Mouse (Mus musculus) forebrain, embryonic 10.5 days (tissue): ENCODE results near the gene Nupl2. TPM values are rescaled to one million over a fixed set of nuclear protein-coding genes. Genes with fewer than 3 reads are reported as not detected.

ENCODE experiments used
- DNase-seq: peaks from one replicate; pipeline ENCODE4 v3.0.0-alpha.2; 2017; ENCODE audit warnings: low spot score; ENCODE audit errors: extremely low spot score
- H3K27ac ChIP-seq: fragments of 300-500 bp; sonication (generic); 2 replicates; pipeline ENCODE4 v1.5.1; 2016; ENCODE audit warnings: mild to moderate bottlenecking
- H3K27me3 ChIP-seq: fragments of 300-500 bp; sonication (generic); 2 replicates; pipeline ENCODE4 v1.6.1; 2016; ENCODE audit warnings: mild to moderate bottlenecking; ENCODE audit not compliant: poor library complexity, severe bottlenecking
- H3K36me3 ChIP-seq: fragments of 300-500 bp; sonication (generic); replicated peaks from 2 replicates; pipeline ENCODE4 v1.6.1; 2016; ENCODE audit warnings: mild to moderate bottlenecking, moderate library complexity
- H3K4me1 ChIP-seq: fragments of 300-500 bp; sonication (generic); 2 replicates; pipeline ENCODE4 v1.6.1; 2016
- H3K4me3 ChIP-seq: fragments of 300-500 bp; sonication (generic); 2 replicates; pipeline ENCODE4 v1.5.1; 2016; ENCODE audit warnings: mild to moderate bottlenecking, moderate library complexity
- H3K9me3 ChIP-seq: fragments of 300-500 bp; sonication (generic); 2 replicates; pipeline ENCODE4 v1.6.1; 2016; ENCODE audit warnings: mild to moderate bottlenecking, moderate library complexity
- WGBS: fragments of 180-500 bp; shearing (Covaris S2); methylation state at CpG from one replicate; pipeline ENCODE4 v1.1.7; 2016; 5-methylcytosine and 5-hydroxymethylcytosine counted together
- polyA plus RNA-seq: library from polyadenylated mRNA; unstranded; fragments of >200 nt; fragmentation: Nextera tagmentation; extraction: Ambion mirVana; gene quantifications from 2 replicates; pipeline ENCODE4 v1.2.1, GENCODE M21; 2016

The Nupl2 gene
- 19.5 and 21.4 TPM in 2 replicates for polyA plus RNA-seq

- WGBS = under 1% methylated on average over 52 of the region's 52 CpGs
These were observed at the start of gene Nupl2 for GRCm38 (mm10) chr5:24164789-24165445. Nupl2 (plus strand) TSS chr5:24164963.

DNA sequence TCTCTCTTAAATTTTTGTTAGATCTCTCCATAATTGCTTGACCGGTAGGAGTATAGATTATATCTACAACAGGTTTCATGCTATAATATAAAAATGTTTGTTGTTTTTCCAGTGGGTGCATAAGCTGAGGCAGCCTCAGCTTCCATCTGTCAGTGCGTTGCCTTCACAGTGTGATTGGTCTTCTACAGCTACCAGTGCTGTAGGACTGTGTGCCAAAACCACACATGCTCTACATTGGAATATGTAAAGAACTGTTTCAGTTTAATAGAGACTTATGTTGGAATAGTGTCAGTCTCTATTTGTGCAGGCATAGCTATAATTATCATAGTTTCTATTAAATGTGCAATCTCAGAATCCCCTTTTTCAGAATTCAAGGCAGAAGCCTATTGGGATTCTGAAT, 42.5 kb upstream of the Nupl2 start:
- no peak for DNase-seq
- peaks cover 34% of the 10 kb centered on the region for H3K36me3 ChIP-seq
- 98% methylated on average over 2 of the region's 2 CpGs for WGBS

More at GRCm38 (mm10) chr5:24164789-24165445, at the start of gene Nupl2:
- Histone ChIP-seq H3K9me3 (no peaks in the 10 kb centered on the region), H3K27ac (peak within 1 kb of the TSS; percentile 94), H3K4me3 (peak within 1 kb of the TSS; percentile 91), H3K36me3 (peaks cover 43% of the 10 kb centered on the region), H3K4me1 (peaks cover 18% of the 10 kb centered on the region), H3K27me3 (no peaks in the 10 kb centered on the region)
- DNase-seq = peak; percentile 97

GRCm38 (mm10) chr5:24124175-24124574, 40.6 kb upstream of the Nupl2 start:
- peaks cover 35% of the 10 kb centered on the region for H3K36me3 ChIP-seq
- no peaks in the 10 kb centered on the region for H3K9me3 ChIP-seq
- H3K27me3 ChIP-seq = no peaks in the 10 kb centered on the region
- 18% methylated on average over 1 of the region's 1 CpGs for WGBS
- peak overlapping the region; percentile 29; the same call in 1 of the 2 replicates for H3K4me3 ChIP-seq
- peak; percentile 69 for DNase-seq
- peaks cover 45% of the 10 kb centered on the region for H3K4me1 ChIP-seq
- H3K27ac ChIP-seq = peak overlapping the region; percentile 90

More for the DNA sequence above, 42.5 kb upstream of the Nupl2 start:
- Histone ChIP-seq H3K27ac (peak overlapping the region; percentile 90; the same call in 1 of the 2 replicates), H3K9me3 (no peaks in the 10 kb centered on the region), H3K27me3 (no peaks in the 10 kb centered on the region), H3K4me3 (no peak overlapping the region), H3K4me1 (peaks cover 45% of the 10 kb centered on the region)

GRCm38 (mm10) chr5:24124579-24125276, 40.0 kb upstream of the Nupl2 start:
- Histone ChIP-seq H3K36me3 (peaks cover 35% of the 10 kb centered on the region), H3K9me3 (no peaks in the 10 kb centered on the region), H3K4me1 (peaks cover 45% of the 10 kb centered on the region), H3K27ac (peak overlapping the region; percentile 90), H3K4me3 (peak overlapping the region; percentile 29; the same call in 1 of the 2 replicates), H3K27me3 (no peaks in the 10 kb centered on the region)
- WGBS = 38% methylated on average over 3 of the region's 3 CpGs
- DNase-seq = no peak

- Histone ChIP-seq H3K4me1 (peaks cover 45% of the 10 kb centered on the region), H3K9me3 (no peaks in the 10 kb centered on the region), H3K27ac (peak overlapping the region; percentile 3; the same call in 1 of the 2 replicates), H3K27me3 (no peaks in the 10 kb centered on the region), H3K4me3 (no peak overlapping the region), H3K36me3 (peaks cover 35% of the 10 kb centered on the region)
- DNase-seq = no peak
- 49% methylated on average over 1 of the region's 1 CpGs for WGBS
These were observed 38.7 kb upstream of the Nupl2 start for GRCm38 (mm10) chr5:24125910-24126636.

DNA sequence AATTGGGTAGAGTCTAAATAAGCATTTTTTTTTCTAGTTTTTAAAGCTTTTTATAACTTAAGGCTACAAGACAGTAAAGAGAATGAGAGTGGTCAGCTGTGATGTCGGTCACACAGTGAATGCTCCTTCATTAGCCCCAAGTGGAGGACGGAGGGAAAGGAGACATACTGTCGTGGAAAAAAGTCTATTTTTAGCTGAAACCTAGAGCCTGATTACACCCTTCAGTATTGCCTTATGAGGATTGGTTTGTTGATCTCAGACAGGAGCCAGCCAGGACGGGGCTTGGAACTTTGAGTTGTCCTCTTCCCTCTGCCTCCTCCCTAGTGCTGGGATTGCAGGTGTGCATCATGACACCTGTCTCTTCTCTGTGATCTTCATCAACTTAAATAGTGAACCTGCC, 37.8 kb upstream of the Nupl2 start:
- DNase-seq = no peak
- no peak overlapping the region for H3K27ac ChIP-seq
- 86% methylated on average over 4 of the region's 4 CpGs for WGBS

DNA sequence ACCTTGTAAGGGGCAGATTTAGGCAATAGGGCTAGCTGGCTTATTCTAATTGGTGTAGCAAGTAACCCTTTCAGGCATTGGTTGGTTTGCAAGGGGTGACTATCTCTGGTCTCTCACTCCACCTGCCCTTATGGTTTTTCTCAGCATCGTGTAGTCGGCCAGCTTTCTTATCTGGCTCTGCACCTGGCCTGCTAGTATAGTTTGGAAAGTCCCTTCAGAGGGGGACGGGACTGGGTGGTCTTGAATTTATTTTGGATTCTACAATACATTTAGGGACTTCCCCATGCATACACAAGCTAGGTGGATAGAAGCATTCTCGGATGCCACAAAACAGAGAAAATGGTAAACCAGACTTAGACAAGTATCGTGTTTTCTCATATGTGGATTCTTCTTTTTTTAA, 17.8 kb upstream of the Nupl2 start:
- peaks cover 91% of the 10 kb centered on the region for H3K36me3 ChIP-seq
- no peak for DNase-seq

More for the DNA sequence above, 37.8 kb upstream of the Nupl2 start:
- H3K4me3 ChIP-seq = no peak overlapping the region
- peaks cover 45% of the 10 kb centered on the region for H3K4me1 ChIP-seq
- no peaks in the 10 kb centered on the region for H3K27me3 ChIP-seq
- peaks cover 38% of the 10 kb centered on the region for H3K36me3 ChIP-seq
- H3K9me3 ChIP-seq = no peaks in the 10 kb centered on the region

DNA sequence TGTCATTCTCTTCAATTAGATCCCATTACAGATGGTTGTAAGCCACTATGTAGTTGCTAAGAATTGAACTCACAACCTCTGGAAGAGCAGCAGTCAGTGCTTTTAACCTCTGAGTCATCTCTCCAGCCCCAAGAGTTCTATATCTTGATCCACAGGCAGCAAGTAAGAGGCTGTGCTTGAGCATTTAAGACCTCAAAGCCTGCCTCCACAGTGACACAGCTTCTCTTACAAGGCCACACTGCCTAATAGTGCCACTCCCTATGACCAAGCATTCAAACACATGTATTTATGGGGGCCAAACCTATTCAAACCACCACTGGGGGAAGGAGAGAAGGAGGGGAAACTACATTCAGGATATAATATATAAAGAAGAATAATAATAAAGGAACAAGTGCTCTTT, 12.6 kb upstream of the Nupl2 start:
- no peak for DNase-seq
- H3K9me3 ChIP-seq = no peaks in the 10 kb centered on the region
- peaks cover 85% of the 10 kb centered on the region for H3K36me3 ChIP-seq
- H3K4me1 ChIP-seq = no peaks in the 10 kb centered on the region
- no peak overlapping the region for H3K4me3 ChIP-seq
- H3K27ac ChIP-seq = no peak overlapping the region
- no peaks in the 10 kb centered on the region for H3K27me3 ChIP-seq

More for the DNA sequence above, 17.8 kb upstream of the Nupl2 start:
- Histone ChIP-seq H3K9me3 (no peaks in the 10 kb centered on the region), H3K27me3 (no peaks in the 10 kb centered on the region), H3K4me1 (no peaks in the 10 kb centered on the region), H3K4me3 (no peak overlapping the region), H3K27ac (no peak overlapping the region)
- WGBS = 87% methylated on average over 5 of the region's 5 CpGs

DNA sequence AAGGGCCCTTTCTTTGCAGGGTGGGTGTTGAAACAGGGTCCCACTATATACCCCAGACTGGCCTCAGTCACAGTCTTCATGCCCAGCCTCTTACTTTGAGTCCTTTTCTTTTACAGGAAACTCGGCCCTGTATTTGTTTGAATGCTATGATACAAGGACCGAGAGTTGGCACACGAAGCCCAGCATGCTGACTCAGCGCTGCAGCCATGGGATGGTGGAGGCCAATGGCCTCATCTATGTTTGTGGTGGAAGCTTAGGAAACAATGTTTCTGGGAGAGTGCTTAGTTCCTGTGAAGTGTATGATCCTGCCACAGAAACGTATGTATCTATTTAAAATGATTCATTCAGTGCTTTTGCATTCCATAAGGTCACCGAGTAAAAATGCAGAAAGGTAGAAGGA, 8.0 kb upstream of the Nupl2 start:
- Histone ChIP-seq H3K36me3 (peaks cover 93% of the 10 kb centered on the region), H3K27me3 (no peaks in the 10 kb centered on the region), H3K4me3 (no peak overlapping the region), H3K9me3 (no peaks in the 10 kb centered on the region), H3K27ac (no peak overlapping the region), H3K4me1 (no peaks in the 10 kb centered on the region)
- 96% methylated on average over 6 of the region's 6 CpGs for WGBS
- no peak for DNase-seq

DNA sequence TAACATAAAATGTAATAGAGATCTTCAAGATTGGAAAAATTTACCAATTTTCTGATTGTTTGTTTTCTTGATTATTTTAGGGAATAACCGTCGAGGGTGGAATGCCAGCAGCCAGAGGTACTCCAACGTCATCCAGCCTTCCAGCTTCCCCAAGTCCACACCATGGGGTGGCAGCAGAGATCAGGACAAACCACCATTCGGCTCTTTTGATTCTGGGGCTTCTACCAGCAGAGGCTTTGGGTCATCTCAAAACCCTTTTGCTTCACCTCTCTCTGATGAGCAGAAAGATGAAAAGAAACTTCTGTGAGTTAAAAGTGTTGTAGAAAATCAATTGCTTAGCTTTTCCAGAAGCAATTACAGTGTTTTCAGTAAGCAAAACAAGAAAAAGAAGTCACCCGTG, 2.5 kb downstream of the Nupl2 start:
- WGBS = 67% methylated on average over 5 of the region's 5 CpGs
- H3K4me3 ChIP-seq = no peak overlapping the region
- H3K36me3 ChIP-seq = peaks cover 39% of the 10 kb centered on the region
- peaks cover 18% of the 10 kb centered on the region for H3K4me1 ChIP-seq
- DNase-seq = no peak
- H3K27ac ChIP-seq = no peak overlapping the region
- no peaks in the 10 kb centered on the region for H3K27me3 ChIP-seq
- no peaks in the 10 kb centered on the region for H3K9me3 ChIP-seq

DNA sequence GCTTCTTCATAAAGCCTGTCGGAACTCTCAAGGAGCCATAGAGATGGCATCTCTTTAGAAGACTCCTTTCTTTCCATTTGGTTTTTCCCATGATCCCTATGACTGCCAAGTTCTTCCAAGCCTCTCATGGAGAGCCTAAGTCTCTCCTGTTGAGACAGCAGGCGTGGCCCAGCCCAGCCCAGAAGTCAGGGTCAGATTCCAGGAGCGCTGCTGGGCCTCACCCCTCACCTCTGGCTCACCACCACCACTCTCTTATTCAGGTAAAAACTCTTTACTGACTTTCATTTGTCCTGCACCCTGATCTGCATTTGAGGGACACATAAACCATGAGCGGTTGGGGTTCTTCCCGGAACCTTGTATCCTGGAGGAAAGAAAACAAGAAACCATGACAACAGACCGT, 5.1 kb downstream of the Nupl2 start:
- H3K9me3 ChIP-seq = no peaks in the 10 kb centered on the region
- H3K4me3 ChIP-seq = no peak overlapping the region
- peaks cover 13% of the 10 kb centered on the region for H3K4me1 ChIP-seq
- H3K27ac ChIP-seq = no peak overlapping the region
- peaks cover 52% of the 10 kb centered on the region for H3K36me3 ChIP-seq
- no peaks in the 10 kb centered on the region for H3K27me3 ChIP-seq
- 95% methylated on average over 6 of the region's 6 CpGs for WGBS
- no peak for DNase-seq

- H3K9me3 ChIP-seq = no peaks in the 10 kb centered on the region
- no peak for DNase-seq
- no peaks in the 10 kb centered on the region for H3K27me3 ChIP-seq
- H3K36me3 ChIP-seq = peaks cover 67% of the 10 kb centered on the region
- H3K27ac ChIP-seq = no peak overlapping the region
- H3K4me3 ChIP-seq = no peak overlapping the region
- H3K4me1 ChIP-seq = no peaks in the 10 kb centered on the region
These were observed 7.3 kb downstream of the Nupl2 start for GRCm38 (mm10) chr5:24172092-24172491.
